Mouse (Mus musculus): ENCODE data around the gene Lyrm1. TPM values are rescaled to one million over a fixed set of nuclear protein-coding genes. Genes with fewer than 3 reads are reported as not detected.

The Lyrm1 gene
- polyA plus RNA-seq, 1 experiment from 2014 or later = 2.8 TPM

- Histone ChIP-seq H3K36me3 (ENCODE audit: control insufficient read depth, insufficient read depth) (no peaks in the 10 kb centered on the region), H3K4me3 (ENCODE audit: low read depth, low read length) (no peak overlapping the region), H3K9ac (ENCODE audit: low read depth, low read length) (no peak overlapping the region), H3K27me3 (ENCODE audit: control insufficient read depth, insufficient read depth, low read depth, low read length) (no peaks in the 10 kb centered on the region), H3K9me3 (replicated peaks; ENCODE audit: control insufficient read depth, low read length) (no peaks in the 10 kb centered on the region), H3K27ac (ENCODE audit: low read length) (no peak overlapping the region), H3K4me2 (ENCODE audit: low read depth, low read length) (no peak overlapping the region), H3K4me1 (ENCODE audit: control insufficient read depth, low read depth, low read length) (peaks cover 17% of the 10 kb centered on the region)
- ATAC-seq (ENCODE audit: low read depth) = no peak
- WGBS (ENCODE audit: insufficient replicate concordance) = 72% methylated on average over 1 of the region's 1 CpGs
These were observed 2.7 kb downstream of the Lyrm1 start for GRCm38 (mm10) chr7:119898247-119898856.

- ATAC-seq (ENCODE audit: low read depth) = no peak
- Histone ChIP-seq H3K36me3 (ENCODE audit: control insufficient read depth, insufficient read depth) (no peaks in the 10 kb centered on the region), H3K9ac (ENCODE audit: low read depth, low read length) (no peak overlapping the region)
These were observed 3.9 kb downstream of the Lyrm1 start for GRCm38 (mm10) chr7:119899386-119900057.

GRCm38 (mm10) chr7:119906523-119907215, 11.0 kb downstream of the Lyrm1 start:
- 62% methylated on average over 3 of the region's 3 CpGs for WGBS (ENCODE audit: insufficient replicate concordance)
- Histone ChIP-seq H3K27ac (ENCODE audit: low read length) (no peak overlapping the region), H3K9me3 (replicated peaks; ENCODE audit: control insufficient read depth, low read length) (no peaks in the 10 kb centered on the region), H3K36me3 (ENCODE audit: control insufficient read depth, insufficient read depth) (no peaks in the 10 kb centered on the region), H3K4me1 (ENCODE audit: control insufficient read depth, low read depth, low read length) (no peaks in the 10 kb centered on the region), H3K9ac (ENCODE audit: low read depth, low read length) (no peak overlapping the region), H3K27me3 (ENCODE audit: control insufficient read depth, insufficient read depth, low read depth, low read length) (no peaks in the 10 kb centered on the region), H3K4me2 (ENCODE audit: low read depth, low read length) (no peak overlapping the region), H3K4me3 (ENCODE audit: low read depth, low read length) (no peak overlapping the region)
- ATAC-seq (ENCODE audit: low read depth) = no peak

More at GRCm38 (mm10) chr7:119899386-119900057, 3.9 kb downstream of the Lyrm1 start:
- peaks cover 16% of the 10 kb centered on the region for H3K4me1 ChIP-seq (ENCODE audit: control insufficient read depth, low read depth, low read length)
- WGBS (ENCODE audit: insufficient replicate concordance) = 19% methylated on average over 3 of the region's 3 CpGs
- H3K27me3 ChIP-seq (ENCODE audit: control insufficient read depth, insufficient read depth, low read depth, low read length) = no peaks in the 10 kb centered on the region
- H3K4me2 ChIP-seq (ENCODE audit: low read depth, low read length) = no peak overlapping the region
- H3K4me3 ChIP-seq (ENCODE audit: low read depth, low read length) = no peak overlapping the region
- H3K9me3 ChIP-seq (replicated peaks; ENCODE audit: control insufficient read depth, low read length) = no peaks in the 10 kb centered on the region
- H3K27ac ChIP-seq (ENCODE audit: low read length) = no peak overlapping the region

GRCm38 (mm10) chr7:119911727-119912126, 16.1 kb downstream of the Lyrm1 start:
- Histone ChIP-seq H3K36me3 (ENCODE audit: control insufficient read depth, insufficient read depth) (no peaks in the 10 kb centered on the region), H3K4me1 (ENCODE audit: control insufficient read depth, low read depth, low read length) (no peaks in the 10 kb centered on the region), H3K9me3 (replicated peaks; ENCODE audit: control insufficient read depth, low read length) (no peaks in the 10 kb centered on the region), H3K4me3 (ENCODE audit: low read depth, low read length) (no peak overlapping the region), H3K9ac (ENCODE audit: low read depth, low read length) (no peak overlapping the region), H3K27ac (ENCODE audit: low read length) (no peak overlapping the region), H3K27me3 (ENCODE audit: control insufficient read depth, insufficient read depth, low read depth, low read length) (no peaks in the 10 kb centered on the region), H3K4me2 (ENCODE audit: low read depth, low read length) (no peak overlapping the region)
- no peak for ATAC-seq (ENCODE audit: low read depth)
- 39% methylated on average over 3 of the region's 3 CpGs for WGBS (ENCODE audit: insufficient replicate concordance)

- no peak for ATAC-seq (ENCODE audit: low read depth)
- 39% methylated on average over 2 of the region's 2 CpGs for WGBS (ENCODE audit: insufficient replicate concordance)
- no peaks in the 10 kb centered on the region for H3K4me1 ChIP-seq (ENCODE audit: control insufficient read depth, low read depth, low read length)
These were observed 24.8 kb downstream of the Lyrm1 start for GRCm38 (mm10) chr7:119920457-119920856.

GRCm38 (mm10) chr7:119921054-119921453, 25.4 kb downstream of the Lyrm1 start:
- H3K4me3 ChIP-seq (ENCODE audit: low read depth, low read length) = no peak overlapping the region
- ATAC-seq (ENCODE audit: low read depth) = no peak
- H3K9me3 ChIP-seq (replicated peaks; ENCODE audit: control insufficient read depth, low read length) = no peaks in the 10 kb centered on the region
- no peak overlapping the region for H3K27ac ChIP-seq (ENCODE audit: low read length)
- no peak overlapping the region for H3K4me2 ChIP-seq (ENCODE audit: low read depth, low read length)
- no peaks in the 10 kb centered on the region for H3K4me1 ChIP-seq (ENCODE audit: control insufficient read depth, low read depth, low read length)
- H3K27me3 ChIP-seq (ENCODE audit: control insufficient read depth, insufficient read depth, low read depth, low read length) = no peaks in the 10 kb centered on the region
- WGBS (ENCODE audit: insufficient replicate concordance) = 47% methylated on average over 4 of the region's 4 CpGs
- no peak overlapping the region for H3K9ac ChIP-seq (ENCODE audit: low read depth, low read length)
- H3K36me3 ChIP-seq (ENCODE audit: control insufficient read depth, insufficient read depth) = no peaks in the 10 kb centered on the region

More at GRCm38 (mm10) chr7:119920457-119920856, 24.8 kb downstream of the Lyrm1 start:
- Histone ChIP-seq H3K27ac (ENCODE audit: low read length) (no peak overlapping the region), H3K4me2 (ENCODE audit: low read depth, low read length) (no peak overlapping the region), H3K9me3 (replicated peaks; ENCODE audit: control insufficient read depth, low read length) (no peaks in the 10 kb centered on the region), H3K9ac (ENCODE audit: low read depth, low read length) (no peak overlapping the region), H3K27me3 (ENCODE audit: control insufficient read depth, insufficient read depth, low read depth, low read length) (no peaks in the 10 kb centered on the region), H3K4me3 (ENCODE audit: low read depth, low read length) (no peak overlapping the region), H3K36me3 (ENCODE audit: control insufficient read depth, insufficient read depth) (no peaks in the 10 kb centered on the region)

GRCm38 (mm10) chr7:119928783-119929440, 33.3 kb downstream of the Lyrm1 start:
- no peaks in the 10 kb centered on the region for H3K36me3 ChIP-seq (ENCODE audit: control insufficient read depth, insufficient read depth)
- no peak for ATAC-seq (ENCODE audit: low read depth)
- no peak overlapping the region for H3K4me3 ChIP-seq (ENCODE audit: low read depth, low read length)
- H3K27ac ChIP-seq (ENCODE audit: low read length) = no peak overlapping the region
- H3K9me3 ChIP-seq (replicated peaks; ENCODE audit: control insufficient read depth, low read length) = no peaks in the 10 kb centered on the region
- no peak overlapping the region for H3K9ac ChIP-seq (ENCODE audit: low read depth, low read length)
- 21% methylated on average over 2 of the region's 2 CpGs for WGBS (ENCODE audit: insufficient replicate concordance)
- H3K27me3 ChIP-seq (ENCODE audit: control insufficient read depth, insufficient read depth, low read depth, low read length) = no peaks in the 10 kb centered on the region
- no peaks in the 10 kb centered on the region for H3K4me1 ChIP-seq (ENCODE audit: control insufficient read depth, low read depth, low read length)
- H3K4me2 ChIP-seq (ENCODE audit: low read depth, low read length) = no peak overlapping the region

GRCm38 (mm10) chr7:119936321-119936720, 40.7 kb downstream of the Lyrm1 start:
- H3K4me2 ChIP-seq (ENCODE audit: low read depth, low read length) = no peak overlapping the region
- H3K27ac ChIP-seq (ENCODE audit: low read length) = no peak overlapping the region
- ATAC-seq (ENCODE audit: low read depth) = no peak
- H3K9ac ChIP-seq (ENCODE audit: low read depth, low read length) = no peak overlapping the region
- H3K36me3 ChIP-seq (ENCODE audit: control insufficient read depth, insufficient read depth) = no peaks in the 10 kb centered on the region
- H3K9me3 ChIP-seq (replicated peaks; ENCODE audit: control insufficient read depth, low read length) = no peaks in the 10 kb centered on the region
- H3K4me1 ChIP-seq (ENCODE audit: control insufficient read depth, low read depth, low read length) = no peaks in the 10 kb centered on the region
- H3K4me3 ChIP-seq (ENCODE audit: low read depth, low read length) = no peak overlapping the region
- H3K27me3 ChIP-seq (ENCODE audit: control insufficient read depth, insufficient read depth, low read depth, low read length) = no peaks in the 10 kb centered on the region

GRCm38 (mm10) chr7:119937036-119937435, 41.4 kb downstream of the Lyrm1 start:
- H3K9ac ChIP-seq (ENCODE audit: low read depth, low read length) = no peak overlapping the region
- H3K36me3 ChIP-seq (ENCODE audit: control insufficient read depth, insufficient read depth) = no peaks in the 10 kb centered on the region
- H3K4me1 ChIP-seq (ENCODE audit: control insufficient read depth, low read depth, low read length) = no peaks in the 10 kb centered on the region
- ATAC-seq (ENCODE audit: low read depth) = no peak
- 47% methylated on average over 5 of the region's 5 CpGs for WGBS (ENCODE audit: insufficient replicate concordance)
- H3K27me3 ChIP-seq (ENCODE audit: control insufficient read depth, insufficient read depth, low read depth, low read length) = no peaks in the 10 kb centered on the region
- H3K9me3 ChIP-seq (replicated peaks; ENCODE audit: control insufficient read depth, low read length) = no peaks in the 10 kb centered on the region
- no peak overlapping the region for H3K4me3 ChIP-seq (ENCODE audit: low read depth, low read length)
- no peak overlapping the region for H3K27ac ChIP-seq (ENCODE audit: low read length)
- no peak overlapping the region for H3K4me2 ChIP-seq (ENCODE audit: low read depth, low read length)

All from liver, embryonic 16.5 days (tissue).